Mouse (Mus musculus) thymus, postnatal 0 days (tissue): ENCODE results near the gene Rxrg. TPM values are rescaled to one million over a fixed set of nuclear protein-coding genes. Genes with fewer than 3 reads are reported as not detected.
A peak's percentile ranks its signal among the peaks of the same experiment; 100 is the strongest.

Experiments
- DNase-seq: peaks from one replicate; pipeline ENCODE4 v3.0.0-alpha.2; 2015; ENCODE audit warnings: low spot score
- polyA plus RNA-seq: library from polyadenylated mRNA; unstranded; fragments of >200 nt; fragmentation: Nextera tagmentation; extraction: Ambion mirVana; gene quantifications from 2 replicates; pipeline ENCODE4 v1.2.1, GENCODE M21; 2015

The Rxrg gene
- 0.44 and 0.99 TPM in 2 replicates for polyA plus RNA-seq

- peak; percentile 7 for DNase-seq
Observed at GRCm38 (mm10) chr1:167598255-167599081, at the start of gene Rxrg. Gene Rxrg (plus strand): TSS chr1:167598384.

GRCm38 (mm10) chr1:167549324-167549723 lies 48.9 kb upstream of the Rxrg start:
- DNase-seq: no peak

DNA sequence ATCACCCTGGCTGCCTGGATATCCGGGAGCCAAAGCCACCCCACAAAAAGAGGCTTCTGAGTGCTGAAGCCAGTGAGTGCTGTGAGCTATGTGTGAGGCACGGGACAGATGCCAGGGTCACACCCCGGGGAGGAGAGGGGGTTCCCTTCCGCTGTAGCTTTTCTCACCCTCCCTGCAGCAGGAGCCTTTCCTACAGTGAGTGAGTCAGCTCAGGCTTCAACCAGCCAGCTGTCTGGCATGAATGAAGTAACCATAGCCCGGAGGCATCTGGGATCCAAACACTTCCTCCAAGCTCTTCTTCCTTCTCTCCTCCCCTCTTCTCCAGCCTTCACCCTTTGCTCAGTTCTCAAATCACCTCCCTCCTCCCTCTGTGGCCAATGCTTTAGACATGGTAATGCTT lies 46.6 kb upstream of the Rxrg start:
- peak; percentile 35 for DNase-seq

- no peak for DNase-seq
Observed at GRCm38 (mm10) chr1:167553959-167554526, 44.1 kb upstream of the Rxrg start.

DNA sequence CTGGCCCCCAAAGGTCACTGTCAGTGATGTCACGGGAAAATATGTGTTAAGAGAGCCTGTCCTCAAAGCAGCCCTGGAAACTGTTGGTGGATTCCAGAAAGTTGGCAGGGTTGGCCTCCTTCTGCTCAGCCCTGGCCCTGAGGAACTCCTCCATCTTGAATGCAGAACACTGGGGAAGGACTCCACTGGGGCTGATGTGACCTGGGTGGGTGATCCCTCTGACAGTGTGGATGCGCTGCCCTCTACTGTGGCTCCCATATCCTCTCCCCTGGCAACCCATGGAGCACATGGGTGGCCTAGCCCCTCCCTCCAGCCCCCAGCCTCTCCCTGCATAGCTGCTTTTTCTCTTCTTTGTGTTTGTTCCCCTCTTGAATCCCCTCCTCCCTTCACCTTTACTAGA lies 31.6 kb upstream of the Rxrg start:
- DNase-seq: no peak

DNA sequence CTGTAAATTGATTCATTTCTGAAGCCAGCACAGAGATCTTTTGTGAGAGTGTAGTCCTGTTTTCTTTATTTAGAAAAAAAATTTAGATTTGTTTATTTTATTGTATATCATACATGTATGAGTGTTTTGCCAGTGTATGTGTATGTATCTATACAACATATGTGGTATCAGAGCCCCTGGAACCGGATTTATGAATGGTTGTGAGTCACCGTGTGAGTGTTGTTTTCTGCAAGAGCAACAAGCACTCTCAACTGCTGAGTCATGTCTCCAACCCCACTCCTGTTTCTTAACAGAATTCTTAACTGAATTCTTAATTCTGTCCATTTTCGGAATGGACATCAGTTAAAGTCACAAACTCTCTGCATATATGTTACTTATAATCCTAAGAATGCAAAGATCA lies 19.1 kb upstream of the Rxrg start:
- no peak for DNase-seq

GRCm38 (mm10) chr1:167583195-167583594 lies 15.0 kb upstream of the Rxrg start:
- no peak for DNase-seq

- DNase-seq: no peak
Observed at GRCm38 (mm10) chr1:167583888-167584287, 14.3 kb upstream of the Rxrg start.

- no peak for DNase-seq
Observed at GRCm38 (mm10) chr1:167588747-167589558, 9.2 kb upstream of the Rxrg start.

- DNase-seq: no peak
Observed at GRCm38 (mm10) chr1:167592175-167592574, 6.0 kb upstream of the Rxrg start.

DNA sequence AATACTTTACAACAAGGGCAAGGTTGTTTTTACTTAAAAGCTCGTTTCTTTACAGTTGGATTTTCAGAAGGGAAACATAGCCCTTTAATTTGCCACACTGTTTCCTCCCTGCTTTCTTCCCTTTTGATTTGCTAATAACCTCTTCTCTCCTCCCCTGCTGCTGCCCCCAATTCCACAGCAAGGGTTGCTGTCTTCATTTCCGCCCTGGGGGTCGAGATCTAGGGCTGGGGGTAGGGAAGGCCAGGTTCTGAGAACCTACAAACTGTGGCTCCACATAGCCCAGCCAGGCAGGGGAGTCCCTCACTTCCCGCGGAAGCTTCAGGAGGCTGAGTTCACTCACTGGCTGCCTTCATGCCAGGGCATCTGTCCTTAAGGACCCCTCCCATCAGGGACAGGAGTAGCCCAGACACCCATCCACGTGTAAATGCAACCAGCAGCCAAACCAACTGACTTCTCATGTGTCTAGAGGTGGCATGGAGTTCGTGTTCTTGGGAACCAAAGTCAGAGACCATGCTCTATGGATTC lies 1.1 kb downstream of the Rxrg start:
- DNase-seq: no peak

- no peak for DNase-seq
Observed at GRCm38 (mm10) chr1:167608201-167608741, 10.1 kb downstream of the Rxrg start.

- DNase-seq: no peak
Observed at GRCm38 (mm10) chr1:167617131-167617530, 18.9 kb downstream of the Rxrg start.

GRCm38 (mm10) chr1:167617995-167618489 lies 19.9 kb downstream of the Rxrg start:
- DNase-seq: no peak

DNA sequence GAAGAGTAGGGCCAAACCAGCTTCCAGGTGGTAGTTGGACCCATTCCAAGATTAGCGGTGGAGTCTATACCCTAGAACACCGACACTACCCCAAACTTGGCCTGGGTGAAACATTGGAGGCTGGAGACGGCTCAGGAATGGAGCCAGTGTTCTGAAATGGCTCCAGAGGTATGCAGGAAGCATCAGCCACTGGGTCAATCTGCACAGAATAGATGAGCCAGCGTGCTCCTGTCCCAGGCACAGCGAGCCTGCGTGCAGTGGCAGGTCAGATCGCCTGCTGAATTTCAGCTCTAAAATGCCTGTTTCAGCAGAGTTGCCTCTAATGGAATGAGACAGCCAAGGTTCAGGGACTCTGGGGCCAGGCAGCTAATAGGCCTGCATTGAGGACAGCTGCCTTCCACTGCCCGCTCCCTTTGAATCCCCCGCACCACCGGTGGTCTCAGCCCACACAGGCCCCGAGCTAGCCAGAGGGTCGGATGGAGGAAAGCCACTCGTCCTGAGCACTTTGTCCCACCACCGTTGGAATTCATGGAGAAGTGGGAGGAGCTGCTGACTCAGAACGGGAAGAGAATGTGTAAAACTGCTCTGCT lies 22.1 kb downstream of the Rxrg start:
- DNase-seq: no peak

DNA sequence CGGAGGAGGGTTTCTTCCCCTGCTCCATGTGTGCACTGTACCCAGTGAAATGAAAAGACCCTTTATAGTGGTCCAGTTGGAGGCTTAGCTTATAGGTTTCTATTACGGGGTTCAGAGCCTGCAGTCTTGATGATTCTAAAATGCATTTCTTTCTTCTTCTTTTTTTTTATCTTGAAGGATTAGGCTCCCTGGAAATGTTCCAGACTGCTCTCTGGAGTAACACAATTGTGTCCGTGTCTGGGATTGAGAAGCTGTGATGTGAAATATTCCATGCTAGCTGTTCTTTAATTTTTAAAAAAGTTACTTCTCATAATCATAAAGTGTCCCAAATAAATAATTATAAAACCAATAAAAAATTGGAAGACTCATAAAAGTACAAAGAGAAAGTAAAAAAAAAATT lies 26.9 kb downstream of the Rxrg start:
- no peak for DNase-seq

DNA sequence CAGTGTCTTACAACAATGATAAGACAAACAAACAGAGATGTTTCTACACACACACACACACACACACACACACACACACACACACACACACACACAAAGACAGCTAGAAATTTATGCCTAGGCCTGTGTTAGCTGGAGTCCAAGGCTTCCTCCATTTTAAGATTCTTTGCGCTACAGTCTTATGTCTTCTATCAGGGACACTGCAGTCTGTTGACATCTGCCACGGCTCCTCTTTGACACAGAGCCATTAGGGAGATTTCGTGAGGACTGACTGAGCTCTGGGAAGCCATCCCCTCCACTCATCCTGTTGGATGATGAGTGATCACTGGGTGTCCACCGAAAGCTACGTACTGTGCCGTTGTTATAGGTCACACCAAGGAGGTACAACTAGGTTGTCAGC lies 33.6 kb downstream of the Rxrg start:
- DNase-seq: no peak

GRCm38 (mm10) chr1:167635702-167636101 lies 37.5 kb downstream of the Rxrg start:
- DNase-seq: no peak

DNA sequence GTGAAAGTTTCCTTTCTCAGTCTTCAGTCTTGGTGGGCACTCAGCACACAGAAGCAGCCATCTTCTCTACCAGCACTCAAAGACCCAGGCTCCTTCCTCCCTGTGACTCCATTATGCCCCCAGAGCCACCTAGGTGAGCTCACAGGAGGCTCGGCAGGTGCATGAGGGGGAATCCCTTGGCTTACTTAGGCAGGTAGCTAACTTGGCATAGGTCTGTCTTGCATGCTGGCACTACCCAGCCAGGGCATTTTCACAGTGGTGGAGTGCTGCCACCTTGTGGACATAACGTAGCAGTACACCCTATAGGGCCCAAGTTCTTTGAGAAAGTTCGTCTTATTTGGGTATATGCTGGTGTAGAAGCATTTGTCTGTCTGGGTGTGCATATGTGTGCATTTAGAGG lies 38.8 kb downstream of the Rxrg start:
- DNase-seq: peak; percentile 75

GRCm38 (mm10) chr1:167638053-167638452 lies 39.9 kb downstream of the Rxrg start:
- DNase-seq: peak; percentile 18

DNA sequence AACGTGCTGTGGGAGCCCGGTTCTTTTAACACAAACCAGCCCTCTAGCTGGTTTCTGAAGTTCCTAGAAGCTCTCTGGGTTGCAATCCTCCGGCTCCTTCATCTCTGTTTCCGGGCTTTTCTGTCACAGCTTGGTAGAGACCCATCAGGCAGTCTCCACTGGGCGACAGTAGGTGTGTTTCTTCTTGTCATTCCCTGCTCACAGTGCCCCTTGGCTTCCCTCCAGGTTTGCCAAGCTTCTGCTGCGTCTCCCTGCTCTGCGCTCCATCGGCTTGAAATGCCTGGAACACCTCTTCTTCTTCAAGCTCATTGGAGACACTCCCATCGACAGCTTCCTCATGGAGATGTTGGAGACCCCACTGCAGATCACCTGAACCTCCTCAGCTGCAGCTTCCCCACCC lies 40.7 kb downstream of the Rxrg start:
- no peak for DNase-seq
